ENCODE assay signal across 24 mouse cellular contexts in genomic region chr14:75419876-75420275, GRCm38 (mm10). TPM values are rescaled to one million over a fixed set of nuclear protein-coding genes. Genes with fewer than 3 reads are reported as not detected.
DNase-seq lines count a peak whose midpoint lies in the region; ATAC-seq and TF ChIP-seq lines count a peak whose summit lies in the region.
"Had no signal": no experiment of that assay in that cellular context is flagged by ENCODE, and none has a peak within 500 bp of the region (broad histone marks: within the 10 kb centered on the region; RNA-seq: fewer than 3 reads in every experiment).

No protein-coding gene starts in this region.

- peaks cover 16% of the 10 kb centered on the region for H3K4me1 ChIP-seq in midbrain, embryonic 11.5 days (ENCODE audit: control insufficient read depth, insufficient read depth, low read length)
- H3K4me1 ChIP-seq in midbrain, postnatal 0 days (ENCODE audit: insufficient read depth, low read length) = peaks cover 5% of the 10 kb centered on the region; the same call in 1 of the 2 replicates
- peaks cover 5% of the 10 kb centered on the region; the same call in 1 of the 2 replicates for H3K4me1 ChIP-seq in testis, adult 2 months (ENCODE audit: control insufficient read depth, insufficient read depth, low read length)
- H3K4me1 ChIP-seq: embryonic facial prominence, embryonic 12.5 days; forebrain, embryonic 15.5 days had no signal

- 92% methylated on average over 7 of the region's 7 CpGs for WGBS in midbrain, embryonic 11.5 days
- WGBS in midbrain, postnatal 0 days = 86% methylated on average over 7 of the region's 7 CpGs

- H3K9me3 ChIP-seq in midbrain, embryonic 11.5 days (ENCODE audit: control insufficient read depth, low read length) = no peaks in the 10 kb centered on the region
- no peaks in the 10 kb centered on the region for H3K9me3 ChIP-seq in midbrain, postnatal 0 days (ENCODE audit: low read length)
- H3K9me3 ChIP-seq: embryonic facial prominence, embryonic 10.5 days; embryonic facial prominence, embryonic 12.5 days; forebrain, embryonic 13.5 days; forebrain, embryonic 15.5 days; G1E had no signal

- H3K9ac ChIP-seq in midbrain, embryonic 11.5 days (ENCODE audit: low read length) = no peak overlapping the region
- no peak overlapping the region for H3K9ac ChIP-seq in midbrain, postnatal 0 days (replicated peaks; ENCODE audit: low read length, poor library complexity, severe bottlenecking)
- H3K9ac ChIP-seq: embryonic facial prominence, embryonic 12.5 days; forebrain, embryonic 13.5 days; forebrain, embryonic 15.5 days had no signal

- H3K27ac ChIP-seq in midbrain, embryonic 11.5 days (ENCODE audit: low read depth, low read length) = no peak overlapping the region
- no peak overlapping the region for H3K27ac ChIP-seq in midbrain, postnatal 0 days (ENCODE audit: low read depth, low read length)
- H3K27ac ChIP-seq in testis, adult 2 months (ENCODE audit: control insufficient read depth, insufficient read depth, low read depth, low read length) = no peak overlapping the region
- H3K27ac ChIP-seq: embryonic facial prominence, embryonic 10.5 days; embryonic facial prominence, embryonic 12.5 days; forebrain, embryonic 13.5 days; forebrain, embryonic 15.5 days had no signal

- no peaks in the 10 kb centered on the region for H3K36me3 ChIP-seq in midbrain, embryonic 11.5 days (ENCODE audit: control insufficient read depth, insufficient read depth, low read length)
- no peaks in the 10 kb centered on the region for H3K36me3 ChIP-seq in midbrain, postnatal 0 days (ENCODE audit: insufficient read depth, low read length)
- no peaks in the 10 kb centered on the region for H3K36me3 ChIP-seq in testis, adult 2 months (ENCODE audit: control insufficient read depth, insufficient read depth, low read length)
- H3K36me3 ChIP-seq: embryonic facial prominence, embryonic 10.5 days; embryonic facial prominence, embryonic 12.5 days; forebrain, embryonic 15.5 days; G1E had no signal

- no peaks in the 10 kb centered on the region for H3K27me3 ChIP-seq in midbrain, embryonic 11.5 days (ENCODE audit: control insufficient read depth, insufficient read depth, low read length)
- H3K27me3 ChIP-seq in midbrain, postnatal 0 days (ENCODE audit: insufficient read depth, low read length) = no peaks in the 10 kb centered on the region
- no peaks in the 10 kb centered on the region for H3K27me3 ChIP-seq in testis, adult 2 months (ENCODE audit: control insufficient read depth, insufficient read depth, low read length)
- H3K27me3 ChIP-seq: embryonic facial prominence, embryonic 12.5 days; forebrain, embryonic 13.5 days; forebrain, embryonic 15.5 days had no signal

- intact Hi-C loops in heart, postnatal 36 days (cut with DNase I) = no loop called here

- no peak for TF ChIP-seq CTCF in midbrain, postnatal 0 days (IDR thresholded peaks at IDR 0.05)
- TF ChIP-seq CTCF in testis, adult 2 months (IDR thresholded peaks at IDR 0.05; ENCODE audit: control insufficient read depth, insufficient read depth, insufficient replicate concordance, low read depth, low read length) = no peak

- DNase-seq in heart, adult 11 months = peak; percentile 79
- DNase-seq in heart, postnatal 36 days = no peak
- peak; percentile 39 for DNase-seq in midbrain, embryonic 11.5 days (ENCODE audit: low spot score, missing footprints)
- DNase-seq in midbrain, postnatal 0 days (ENCODE audit: low spot score) = no peak
- no peak for DNase-seq in testis, postnatal 14 days (ENCODE audit: low spot score)
- DNase-seq: adrenal gland, adult 8-10 months; adrenal gland, postnatal 14 days; adrenal gland, postnatal 36 days; B cell, adult 2 months; cerebellum, adult 11-12 months; cerebellum, adult 2 months; cerebellum, adult 9-10 months; cerebellum, postnatal 10 days; cerebellum, postnatal 25 days had no signal

- no peak overlapping the region for H3K4me3 ChIP-seq in midbrain, embryonic 11.5 days (ENCODE audit: low read depth, low read length)
- no peak overlapping the region for H3K4me3 ChIP-seq in midbrain, postnatal 0 days (ENCODE audit: low read depth, low read length)
- peak overlapping the region; percentile 46 for H3K4me3 ChIP-seq in testis, adult 2 months (ENCODE audit: control insufficient read depth, low read depth, low read length)
- H3K4me3 ChIP-seq: embryonic facial prominence, embryonic 10.5 days; embryonic facial prominence, embryonic 12.5 days; forebrain, embryonic 13.5 days; forebrain, embryonic 15.5 days had no signal

- no peak for TF ChIP-seq POLR2A in testis, adult 2 months (IDR thresholded peaks at IDR 0.05; ENCODE audit: control insufficient read depth, low read depth, low read length)

- H3K4me2 ChIP-seq in midbrain, embryonic 11.5 days = no peak overlapping the region
- no peak overlapping the region for H3K4me2 ChIP-seq in midbrain, postnatal 0 days (ENCODE audit: low read depth, low read length, poor library complexity, severe bottlenecking)
- H3K4me2 ChIP-seq: embryonic facial prominence, embryonic 12.5 days; forebrain, embryonic 13.5 days; forebrain, embryonic 15.5 days had no signal

- no peak for ATAC-seq in midbrain, embryonic 11.5 days (ENCODE audit: low FRiP score)
- ATAC-seq in midbrain, postnatal 0 days (ENCODE audit: low FRiP score) = no peak
- ATAC-seq: activated CD4-positive, CD25-positive, alpha-beta regulatory T cell, adult 4 months; CD4-positive, CD25-positive, alpha-beta regulatory T cell, adult 4 months; forebrain, embryonic 13.5 days; forebrain, embryonic 15.5 days; Patski had no signal

RNA-seq across cellular contexts. Expression of gene Siah3, which starts 35.9 kb away (rescaled TPM):
- total RNA-seq in heart, postnatal 36 days (2021) = not detected
- 1.1 and 1.4 TPM in 2 replicates for polyA plus RNA-seq in midbrain, embryonic 11.5 days (2014; fragmentation: Nextera tagmentation; extraction: Ambion mirVana)
- total RNA-seq in midbrain, postnatal 0 days (2014; rRNA removed) = 6.8 and 9.2 TPM in 2 replicates
- 2.5 and 3.1 TPM in 2 replicates for polyA plus RNA-seq in midbrain, postnatal 0 days (2015; fragmentation: Nextera tagmentation; extraction: Ambion mirVana)
- 0.04 TPM in 1 of 2 replicates, not detected in the other for polyA plus RNA-seq in testis, adult 2 months (2012; rRNA removed)
- total RNA-seq: CH12.LX had no signal
- polyA plus RNA-seq: G1E, Patski had no signal

Comparison
In these comparisons a context has a peak if more than half of its experiments do, and no peak if none do; other contexts are left out.
1. DNase-seq: peak in heart, adult 11 months (single experiment) and midbrain, embryonic 11.5 days (single experiment); none in heart, postnatal 36 days (0 of 2), midbrain, postnatal 0 days (single experiment) and testis, postnatal 14 days (single experiment).